Mouse (Mus musculus): ENCODE results near the gene Six6. TPM values are rescaled to one million over a fixed set of nuclear protein-coding genes. Genes with fewer than 3 reads are reported as not detected.

The Six6 gene
- polyA plus RNA-seq, 1 experiment from 2014 or later: not detected

GRCm38 (mm10) chr12:72943574-72944110 is 4.0 kb downstream of the Six6 start:
- Histone ChIP-seq H3K36me3 (no peaks in the 10 kb centered on the region), H3K9me3 (replicated peaks) (no peaks in the 10 kb centered on the region), H3K27me3 (replicated peaks) (peaks cover 91% of the 10 kb centered on the region), H3K4me1 (peaks cover 20% of the 10 kb centered on the region), H3K9ac (replicated peaks) (no peak overlapping the region), H3K4me2 (no peak overlapping the region), H3K27ac (replicated peaks) (no peak overlapping the region), H3K4me3 (replicated peaks) (no peak overlapping the region)
- ATAC-seq (ENCODE audit: low FRiP score): no peak
- 8% methylated on average over 2 of the region's 2 CpGs for WGBS

- Histone ChIP-seq H3K4me3 (replicated peaks) (peak overlapping the region; percentile 20; the same call in 1 of the 2 replicates), H3K9ac (replicated peaks) (no peak overlapping the region), H3K9me3 (replicated peaks) (no peaks in the 10 kb centered on the region), H3K27ac (replicated peaks) (no peak overlapping the region), H3K4me2 (peak overlapping the region; percentile 50), H3K36me3 (no peaks in the 10 kb centered on the region), H3K27me3 (replicated peaks) (peaks cover 90% of the 10 kb centered on the region), H3K4me1 (peaks cover 17% of the 10 kb centered on the region)
- under 1% methylated on average over 24 of the region's 24 CpGs for WGBS
- ATAC-seq (ENCODE audit: low FRiP score): no peak
Measured at GRCm38 (mm10) chr12:72944411-72945225, 4.9 kb downstream of the Six6 start.

- Histone ChIP-seq H3K27ac (replicated peaks) (no peak overlapping the region), H3K4me1 (peaks cover 9% of the 10 kb centered on the region), H3K9ac (replicated peaks) (no peak overlapping the region), H3K27me3 (replicated peaks) (peaks cover 90% of the 10 kb centered on the region), H3K9me3 (replicated peaks) (no peaks in the 10 kb centered on the region), H3K36me3 (no peaks in the 10 kb centered on the region), H3K4me3 (replicated peaks) (peak overlapping the region; percentile 20), H3K4me2 (peak overlapping the region; percentile 50)
- no peak for ATAC-seq (ENCODE audit: low FRiP score)
- WGBS: under 1% methylated on average over 89 of the region's 89 CpGs
Measured at GRCm38 (mm10) chr12:72945301-72946063, 5.8 kb downstream of the Six6 start.

DNA sequence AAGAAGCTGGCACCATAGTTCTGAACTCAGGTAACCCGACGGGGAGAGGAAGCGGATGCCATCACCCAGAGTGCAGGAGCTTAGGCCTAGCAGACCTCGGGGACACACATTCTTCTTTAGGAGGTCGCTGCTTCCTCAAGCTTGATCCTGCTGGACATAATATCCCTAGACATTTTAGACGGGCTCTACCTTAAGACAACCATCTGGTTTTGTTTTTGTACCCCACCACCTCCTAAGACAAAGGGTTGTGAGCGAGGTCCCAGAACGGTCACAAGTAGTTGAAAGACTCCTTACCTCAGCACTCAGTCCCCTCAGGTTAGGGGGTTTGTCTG is 6.3 kb downstream of the Six6 start:
- H3K27ac ChIP-seq (replicated peaks): no peak overlapping the region
- ATAC-seq (ENCODE audit: low FRiP score): no peak
- peaks cover 85% of the 10 kb centered on the region for H3K27me3 ChIP-seq (replicated peaks)
- no peak overlapping the region for H3K9ac ChIP-seq (replicated peaks)
- H3K36me3 ChIP-seq: no peaks in the 10 kb centered on the region
- no peak overlapping the region; the same call in 1 of the 2 replicates for H3K4me2 ChIP-seq
- peaks cover 9% of the 10 kb centered on the region for H3K4me1 ChIP-seq
- no peaks in the 10 kb centered on the region for H3K9me3 ChIP-seq (replicated peaks)
- H3K4me3 ChIP-seq (replicated peaks): no peak overlapping the region
- WGBS: 6% methylated on average over 8 of the region's 8 CpGs

DNA sequence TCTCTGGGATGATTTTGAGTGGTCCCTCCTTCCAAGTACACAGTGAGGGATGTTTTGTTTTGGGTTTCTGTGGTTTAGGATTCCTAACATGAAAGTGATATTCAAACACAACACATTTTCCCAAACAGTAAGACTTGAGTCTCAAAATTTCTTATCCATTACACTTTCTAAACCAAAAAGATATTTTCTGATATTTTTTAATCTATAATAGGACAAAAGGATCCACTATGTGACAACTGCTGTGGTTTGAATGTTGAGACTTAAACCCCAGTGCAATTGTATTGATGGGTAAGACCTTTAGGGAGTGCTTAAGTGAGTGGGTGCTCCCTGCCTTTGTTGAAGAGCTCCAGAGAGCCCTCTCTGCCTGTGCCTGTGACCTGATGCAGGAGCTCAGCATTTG is 7.1 kb downstream of the Six6 start:
- ATAC-seq (ENCODE audit: low FRiP score): no peak
- H3K9ac ChIP-seq (replicated peaks): no peak overlapping the region
- no peaks in the 10 kb centered on the region for H3K36me3 ChIP-seq
- peaks cover 9% of the 10 kb centered on the region for H3K4me1 ChIP-seq
- no peak overlapping the region for H3K27ac ChIP-seq (replicated peaks)
- peaks cover 80% of the 10 kb centered on the region for H3K27me3 ChIP-seq (replicated peaks)
- H3K4me2 ChIP-seq: no peak overlapping the region
- H3K4me3 ChIP-seq (replicated peaks): no peak overlapping the region
- H3K9me3 ChIP-seq (replicated peaks): no peaks in the 10 kb centered on the region

GRCm38 (mm10) chr12:72947335-72947734 is 7.6 kb downstream of the Six6 start:
- WGBS: 40% methylated on average over 2 of the region's 2 CpGs
- H3K4me2 ChIP-seq: no peak overlapping the region
- ATAC-seq (ENCODE audit: low FRiP score): no peak
- no peak overlapping the region for H3K4me3 ChIP-seq (replicated peaks)
- peaks cover 75% of the 10 kb centered on the region for H3K27me3 ChIP-seq (replicated peaks)
- no peaks in the 10 kb centered on the region for H3K36me3 ChIP-seq
- no peak overlapping the region for H3K27ac ChIP-seq (replicated peaks)
- no peak overlapping the region for H3K9ac ChIP-seq (replicated peaks)
- H3K4me1 ChIP-seq: peaks cover 9% of the 10 kb centered on the region
- H3K9me3 ChIP-seq (replicated peaks): no peaks in the 10 kb centered on the region

GRCm38 (mm10) chr12:72953089-72953488 is 13.4 kb downstream of the Six6 start:
- Histone ChIP-seq H3K9me3 (replicated peaks) (no peaks in the 10 kb centered on the region), H3K27ac (replicated peaks) (no peak overlapping the region), H3K36me3 (no peaks in the 10 kb centered on the region), H3K4me3 (replicated peaks) (no peak overlapping the region), H3K9ac (replicated peaks) (no peak overlapping the region), H3K4me2 (no peak overlapping the region), H3K27me3 (replicated peaks) (peaks cover 30% of the 10 kb centered on the region), H3K4me1 (no peaks in the 10 kb centered on the region)
- WGBS: 86% methylated on average over 5 of the region's 5 CpGs
- ATAC-seq (ENCODE audit: low FRiP score): no peak

DNA sequence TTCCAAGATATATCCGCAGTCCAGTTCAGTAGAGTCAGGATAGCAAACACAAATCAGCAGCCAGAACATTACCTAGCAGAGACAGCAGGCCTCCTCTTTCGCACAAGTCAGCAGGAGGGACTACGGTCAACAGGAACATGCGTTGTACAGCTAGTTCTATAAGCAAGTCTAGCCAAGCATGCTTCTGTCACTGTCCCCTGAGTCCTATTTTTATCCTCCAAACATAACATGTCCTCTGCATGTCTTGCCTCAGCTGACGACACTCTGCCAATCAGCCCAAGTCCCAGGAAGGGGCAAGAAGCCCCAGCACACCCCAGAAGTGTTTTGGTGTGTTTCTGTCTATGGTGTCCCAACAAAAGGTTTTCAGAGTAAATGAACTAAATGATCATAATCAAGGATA is 14.2 kb downstream of the Six6 start:
- no peaks in the 10 kb centered on the region for H3K36me3 ChIP-seq
- no peaks in the 10 kb centered on the region for H3K9me3 ChIP-seq (replicated peaks)
- no peaks in the 10 kb centered on the region for H3K4me1 ChIP-seq
- no peak overlapping the region for H3K9ac ChIP-seq (replicated peaks)
- H3K27me3 ChIP-seq (replicated peaks): peaks cover 25% of the 10 kb centered on the region
- 82% methylated on average over 5 of the region's 5 CpGs for WGBS
- ATAC-seq (ENCODE audit: low FRiP score): no peak
- no peak overlapping the region for H3K4me3 ChIP-seq (replicated peaks)
- no peak overlapping the region for H3K27ac ChIP-seq (replicated peaks)
- H3K4me2 ChIP-seq: no peak overlapping the region

- 72% methylated on average over 4 of the region's 4 CpGs for WGBS
- no peak for ATAC-seq (ENCODE audit: low FRiP score)
- H3K27ac ChIP-seq (replicated peaks): no peak overlapping the region
- no peak overlapping the region for H3K9ac ChIP-seq (replicated peaks)
- no peaks in the 10 kb centered on the region for H3K36me3 ChIP-seq
- no peak overlapping the region for H3K4me3 ChIP-seq (replicated peaks)
- peaks cover 15% of the 10 kb centered on the region for H3K27me3 ChIP-seq (replicated peaks)
- H3K4me2 ChIP-seq: no peak overlapping the region
- H3K4me1 ChIP-seq: no peaks in the 10 kb centered on the region
- H3K9me3 ChIP-seq (replicated peaks): no peaks in the 10 kb centered on the region
Measured at GRCm38 (mm10) chr12:72954906-72955305, 15.2 kb downstream of the Six6 start.

- H3K9me3 ChIP-seq (replicated peaks): no peaks in the 10 kb centered on the region
Measured at GRCm38 (mm10) chr12:72957829-72958424, 18.2 kb downstream of the Six6 start.

DNA sequence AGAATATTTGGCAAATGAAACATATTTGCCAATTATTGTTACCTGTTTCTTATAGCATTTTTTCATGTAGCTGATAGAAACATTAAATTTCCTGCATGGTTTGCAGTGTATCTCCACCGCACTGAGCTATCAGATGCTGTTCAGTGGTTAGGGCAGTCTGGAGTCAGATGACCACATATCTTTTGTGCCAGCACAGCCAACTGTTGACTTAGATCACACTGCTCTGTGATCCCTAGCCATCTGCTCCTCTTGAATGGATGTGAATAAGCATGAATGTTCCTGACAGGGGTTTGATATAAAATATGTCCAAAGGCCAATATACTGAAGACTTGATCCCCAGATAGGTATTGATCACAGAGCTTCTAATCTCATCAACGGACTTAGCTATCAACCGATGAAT is 18.8 kb downstream of the Six6 start:
- H3K4me1 ChIP-seq: no peaks in the 10 kb centered on the region
- WGBS: 96% methylated on average over 3 of the region's 3 CpGs
- no peak overlapping the region for H3K27ac ChIP-seq (replicated peaks)
- no peak for ATAC-seq (ENCODE audit: low FRiP score)
- H3K4me2 ChIP-seq: no peak overlapping the region
- H3K4me3 ChIP-seq (replicated peaks): no peak overlapping the region
- no peak overlapping the region for H3K9ac ChIP-seq (replicated peaks)
- no peaks in the 10 kb centered on the region for H3K36me3 ChIP-seq
- no peaks in the 10 kb centered on the region for H3K9me3 ChIP-seq (replicated peaks)
- 0 out of 2 replicates have a peak, but pooled peaks cover 6% of the 10 kb centered on the region for H3K27me3 ChIP-seq (replicated peaks)

More at GRCm38 (mm10) chr12:72957829-72958424, 18.2 kb downstream of the Six6 start:
- H3K36me3 ChIP-seq: no peaks in the 10 kb centered on the region
- 76% methylated on average over 6 of the region's 6 CpGs for WGBS
- H3K4me2 ChIP-seq: no peak overlapping the region
- no peak overlapping the region for H3K9ac ChIP-seq (replicated peaks)
- 0 out of 2 replicates have a peak, but pooled peaks cover 6% of the 10 kb centered on the region for H3K27me3 ChIP-seq (replicated peaks)
- ATAC-seq (ENCODE audit: low FRiP score): no peak
- H3K4me3 ChIP-seq (replicated peaks): no peak overlapping the region
- no peaks in the 10 kb centered on the region for H3K4me1 ChIP-seq
- no peak overlapping the region for H3K27ac ChIP-seq (replicated peaks)

Measured in neural tube, embryonic 15.5 days (tissue).